ENCODE assay signal across 28 mouse cellular contexts in the genomic region with DNA sequence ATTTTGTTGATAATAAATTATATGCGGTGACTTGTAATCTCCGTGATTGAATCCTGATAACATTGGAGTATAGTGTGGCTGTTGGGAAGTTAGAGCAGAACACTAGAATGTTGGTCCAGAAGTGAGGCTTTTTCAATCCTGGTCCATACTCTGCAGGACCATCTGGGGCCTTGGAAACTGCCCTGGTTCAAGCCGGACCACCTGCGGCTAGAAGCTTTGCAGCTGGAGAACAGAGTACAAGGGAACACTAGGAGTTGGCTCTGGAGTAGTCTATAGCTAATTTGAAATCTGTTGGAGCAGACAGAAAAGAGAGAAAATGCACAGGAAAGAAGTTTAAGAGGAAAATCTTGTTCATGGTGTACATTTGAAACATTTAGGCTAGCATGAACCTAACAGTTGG.
"Had no signal": no experiment of that assay in that cellular context is flagged by ENCODE, and none has a peak within 500 bp of the region (broad histone marks: within the 10 kb centered on the region; RNA-seq: fewer than 3 reads in every experiment).

No protein-coding gene starts in this region.

- H3K4me3 ChIP-seq: gastrocnemius, adult 2 months; heart, embryonic 10.5 days; heart, embryonic 12.5 days; hindbrain, embryonic 10.5 days; hindbrain, embryonic 12.5 days; hindbrain, embryonic 15.5 days; intestine, embryonic 15.5 days; layer of hippocampus, adult 2 months; left cerebral cortex, adult 2 months; limb, embryonic 10.5 days; limb, embryonic 12.5 days; liver, embryonic 13.5 days; liver, embryonic 15.5 days had no signal

- H3K9ac ChIP-seq: heart, embryonic 12.5 days; hindbrain, embryonic 12.5 days; hindbrain, embryonic 15.5 days; intestine, embryonic 15.5 days; limb, embryonic 12.5 days; liver, embryonic 13.5 days; liver, embryonic 15.5 days; liver, postnatal 0 days had no signal

- H3K9me3 ChIP-seq: heart, embryonic 10.5 days; heart, embryonic 12.5 days; hindbrain, embryonic 10.5 days; hindbrain, embryonic 12.5 days; hindbrain, embryonic 15.5 days; intestine, embryonic 15.5 days; limb, embryonic 10.5 days; limb, embryonic 12.5 days; liver, embryonic 13.5 days; liver, embryonic 15.5 days had no signal

- DNase-seq: gastrocnemius, adult 2 months; gastrocnemius, postnatal 10 days; gastrocnemius, postnatal 25 days; heart, adult 18-20 months; heart, postnatal 10 days; heart, postnatal 4 days; kidney, adult 18-20 months; kidney, adult 8-10 months; kidney, postnatal 10 days; kidney, postnatal 25 days; kidney, postnatal 4 days; liver; liver, embryonic 13.5 days; liver, postnatal 0 days had no signal

- H3K36me3 ChIP-seq: heart, embryonic 10.5 days; heart, embryonic 12.5 days; hindbrain, embryonic 10.5 days; hindbrain, embryonic 12.5 days; hindbrain, embryonic 15.5 days; intestine, embryonic 15.5 days; limb, embryonic 10.5 days; limb, embryonic 12.5 days; liver, embryonic 13.5 days; liver, embryonic 15.5 days had no signal

- H3K27me3 ChIP-seq: heart, embryonic 12.5 days; hindbrain, embryonic 12.5 days; hindbrain, embryonic 15.5 days; intestine, embryonic 15.5 days; limb, embryonic 12.5 days; liver, embryonic 13.5 days; liver, embryonic 15.5 days had no signal

- H3K27ac ChIP-seq: gastrocnemius, adult 2 months; heart, embryonic 10.5 days; hindbrain, embryonic 10.5 days; hindbrain, embryonic 12.5 days; hindbrain, embryonic 15.5 days; intestine, embryonic 15.5 days; layer of hippocampus, adult 2 months; left cerebral cortex, adult 2 months; limb, embryonic 10.5 days; limb, embryonic 12.5 days; liver, embryonic 13.5 days; liver, embryonic 15.5 days had no signal

- H3K4me1 ChIP-seq: heart, embryonic 10.5 days; heart, embryonic 12.5 days; hindbrain, embryonic 10.5 days; hindbrain, embryonic 12.5 days; hindbrain, embryonic 15.5 days; intestine, embryonic 15.5 days; limb, embryonic 10.5 days; limb, embryonic 12.5 days; liver, embryonic 13.5 days; liver, embryonic 15.5 days had no signal

- H3K4me2 ChIP-seq: heart, embryonic 12.5 days; hindbrain, embryonic 12.5 days; hindbrain, embryonic 15.5 days; intestine, embryonic 15.5 days; limb, embryonic 12.5 days; liver, embryonic 11.5 days; liver, embryonic 13.5 days; liver, embryonic 15.5 days had no signal

- ATAC-seq: inflammation-experienced regulatory T-cells, adult 6 months; intestine, embryonic 15.5 days; intestine, postnatal 0 days; liver, postnatal 0 days had no signal
